Mouse (Mus musculus) gastrocnemius, postnatal 4 days (tissue): ENCODE data around the gene Gm28374. TPM values are rescaled to one million over a fixed set of nuclear protein-coding genes. Genes with fewer than 3 reads are reported as not detected.
"Not testable (repeated sequence)": the region's sequence is repeated elsewhere in the genome, so short reads cannot be mapped to it uniquely, and the experiment has no call there.

Source experiments
- DNase-seq, 2 experiments: peaks; one replicate each; pipeline ENCODE4 v3.0.0; 2021 to 2022; ENCODE audit warnings: low spot score in 2 of 2, mixed read lengths in 2 of 2
- long read RNA-seq, 2 experiments: library from polyadenylated mRNA; stranded (forward); transcript quantifications; one replicate each; pipeline ENCODE4 v2.0.0; 2021
- total RNA-seq, 2 experiments: library from RNA; stranded (reverse); gene quantifications; 2 replicates each; pipeline ENCODE4 v1.2.3; 2021

The Gm28374 gene
- total RNA-seq: under 1 TPM in 1 of 2 experiments, not detected in 1; 0.52 TPM
- long read RNA-seq, experiment 1: 0 reads
- long read RNA-seq, experiment 2: 0 reads

DNA sequence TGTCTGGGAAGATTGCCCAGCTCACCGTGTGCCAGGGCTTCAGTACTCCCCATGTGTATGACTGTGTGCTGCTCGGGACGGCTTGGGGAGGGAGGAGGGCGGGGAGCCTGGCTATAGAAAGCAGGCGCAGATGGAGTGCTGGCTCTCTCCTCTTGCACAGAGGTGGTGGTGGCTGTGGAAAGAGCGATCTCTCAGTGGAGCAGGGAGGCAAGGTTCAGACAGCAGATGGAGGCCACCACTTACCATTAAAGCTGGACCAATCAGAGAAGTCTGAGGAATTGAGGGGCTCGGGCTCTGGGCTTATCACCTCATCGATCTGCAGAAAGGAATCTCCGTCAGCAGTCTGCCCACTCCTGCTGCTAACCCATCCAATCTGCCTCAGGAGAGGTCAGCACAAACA lies at the start of gene Gm28374:
Gene Gm28374 (minus strand): TSS at position 101 of the 400 bp plus-strand sequence.
- DNase-seq: no peak

DNA sequence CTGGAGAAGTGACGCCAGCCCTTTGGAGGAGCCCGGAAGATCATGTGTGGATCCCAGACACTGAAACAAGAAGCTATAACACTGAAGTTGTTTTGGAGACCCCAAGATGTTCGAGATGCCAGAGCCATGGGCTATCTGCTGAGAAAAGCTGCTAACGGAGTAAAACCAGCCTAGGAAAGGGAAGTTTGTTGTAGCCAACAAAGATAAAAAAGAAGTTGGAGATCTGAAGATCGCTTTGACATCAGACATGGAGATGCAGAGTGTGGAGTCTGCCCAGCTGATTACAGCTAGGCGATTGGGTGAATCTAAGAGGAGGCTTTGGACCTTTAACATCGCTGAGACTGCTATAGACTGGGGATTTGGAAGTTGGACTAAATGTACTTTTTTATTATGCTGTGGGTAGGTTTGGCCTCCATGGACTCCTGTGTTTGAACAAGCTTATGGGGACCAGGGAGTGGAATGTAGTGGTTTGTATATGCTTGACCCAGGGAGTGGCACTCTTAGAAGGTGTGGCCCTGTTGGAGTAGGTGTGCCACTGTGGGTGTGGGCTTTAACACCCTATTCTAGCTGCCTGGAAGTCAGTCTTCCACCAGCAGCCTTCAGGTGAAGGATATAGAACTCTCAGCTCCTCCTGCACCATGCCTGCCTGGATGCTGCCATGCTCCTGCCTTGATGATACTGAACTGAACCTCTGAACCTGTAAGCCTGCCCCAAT lies 48.5 kb upstream of the Gm28374 start:
- not testable (repeated sequence) for DNase-seq

DNA sequence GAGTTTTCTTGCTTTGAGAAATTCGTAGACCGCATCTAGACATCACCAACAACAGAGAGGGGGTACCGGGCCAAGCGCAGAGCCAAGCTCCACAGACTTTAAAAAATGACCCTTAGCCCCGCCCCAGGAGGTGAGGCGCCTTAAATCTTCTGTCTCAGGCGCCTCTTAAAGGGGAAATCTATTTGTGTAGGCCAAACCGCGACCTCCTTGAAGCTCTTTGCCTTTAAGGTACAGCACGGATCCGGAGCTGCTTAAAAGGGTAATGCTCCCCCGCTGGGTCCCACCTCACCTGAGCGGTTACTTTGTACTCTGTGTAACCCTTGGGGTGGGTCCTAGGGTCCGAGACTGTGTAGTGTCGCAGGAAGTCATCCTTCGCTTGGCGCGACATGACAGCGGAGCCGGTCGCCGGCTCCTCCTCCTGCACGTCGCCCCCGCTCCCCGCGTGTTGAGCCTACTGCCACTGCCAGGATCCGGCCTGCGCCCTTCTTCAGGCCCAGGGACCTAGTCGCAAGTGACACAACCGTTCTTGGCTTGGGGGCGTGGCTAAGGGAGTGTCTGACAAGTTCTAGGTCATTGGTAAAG lies 45.8 kb upstream of the Gm28374 start, which contains the start of gene Snx15:
Gene Snx15 (minus strand): TSS at position 545 of the 582 bp plus-strand sequence.
- peak; percentile 74 to 92 for DNase-seq

DNA sequence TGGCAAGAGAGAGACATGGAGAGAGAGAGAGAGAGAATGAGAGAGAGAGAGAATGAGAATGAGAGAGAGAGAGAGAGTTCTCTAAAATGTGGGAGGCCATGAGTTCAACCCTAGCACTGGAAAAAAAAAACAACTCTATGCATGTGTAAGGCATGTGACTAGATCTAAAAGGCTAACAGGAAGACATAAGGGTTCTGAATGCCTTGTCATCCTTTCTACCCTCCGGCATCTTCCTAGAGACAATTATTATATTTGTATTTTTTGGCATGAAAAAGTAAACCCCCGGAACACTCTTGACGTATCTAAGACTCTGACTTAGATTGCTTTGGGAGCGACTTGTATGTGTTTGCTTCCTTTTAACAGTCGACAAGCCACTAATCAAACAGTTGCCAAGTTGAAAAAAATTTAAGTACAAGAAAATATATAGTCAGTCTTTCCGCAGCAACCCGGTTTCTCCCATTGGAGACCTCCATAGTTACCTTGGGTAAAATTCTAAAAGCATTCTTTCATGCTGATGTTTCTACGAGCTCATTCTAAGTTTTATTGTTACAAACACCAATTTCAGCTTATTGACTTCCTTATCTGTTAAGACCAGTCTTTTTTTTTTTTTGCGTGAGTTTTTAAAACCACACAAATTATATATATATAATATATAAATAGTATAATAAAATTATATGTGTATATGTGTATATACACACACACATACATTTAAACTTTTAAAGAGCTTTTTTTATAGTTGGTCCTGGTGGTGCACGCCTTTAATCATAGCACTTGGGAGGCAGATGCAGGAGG lies 44.9 kb upstream of the Gm28374 start:
- no peak for DNase-seq

GRCm38 (mm10) chr19:6126289-6126688 lies 44.2 kb upstream of the Gm28374 start:
- DNase-seq: peak in 1 of 2 experiments; percentile 34

- no peak for DNase-seq
These were observed 42.8 kb upstream of the Gm28374 start for GRCm38 (mm10) chr19:6124898-6125297.

DNA sequence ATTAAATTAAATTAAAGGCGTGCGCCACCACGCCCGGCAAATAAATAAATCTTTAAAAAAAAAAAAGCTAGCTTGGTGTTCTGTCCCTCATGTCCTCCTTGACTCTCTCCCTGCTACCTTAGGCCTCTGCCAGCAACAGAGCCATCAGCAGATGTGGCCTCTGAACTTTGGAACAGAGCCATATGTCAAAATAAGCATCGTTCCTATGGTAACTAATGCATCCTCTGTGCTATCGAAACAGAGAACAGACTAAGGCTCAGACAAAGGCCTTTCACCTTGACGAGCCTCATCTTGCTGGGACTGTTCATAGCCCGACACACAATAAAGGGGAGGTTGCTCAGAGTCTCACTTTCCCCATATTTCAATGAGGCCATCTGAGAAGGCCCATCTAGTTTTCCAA lies 41.3 kb upstream of the Gm28374 start:
- DNase-seq: no peak

DNA sequence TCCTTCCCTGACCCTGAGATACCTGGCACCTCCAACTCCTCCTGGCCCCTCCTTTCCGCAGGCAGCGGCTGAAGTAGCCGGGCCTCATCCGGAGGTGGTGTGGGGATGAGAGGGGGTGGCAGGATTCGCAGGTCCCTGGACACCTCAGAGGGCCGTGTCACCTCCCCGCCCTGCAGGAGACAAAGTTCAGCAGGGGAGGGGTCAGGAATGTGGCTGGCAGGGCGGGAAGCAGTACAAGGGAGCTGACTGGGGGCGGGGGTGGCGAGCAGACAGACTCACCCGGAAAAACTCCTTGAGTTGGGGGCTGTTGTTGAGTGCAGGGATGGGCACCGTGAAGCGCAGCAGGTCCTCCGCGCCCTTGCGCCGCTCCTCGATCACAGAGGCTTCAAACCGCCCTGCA lies 39.7 kb upstream of the Gm28374 start:
- no peak for DNase-seq

DNA sequence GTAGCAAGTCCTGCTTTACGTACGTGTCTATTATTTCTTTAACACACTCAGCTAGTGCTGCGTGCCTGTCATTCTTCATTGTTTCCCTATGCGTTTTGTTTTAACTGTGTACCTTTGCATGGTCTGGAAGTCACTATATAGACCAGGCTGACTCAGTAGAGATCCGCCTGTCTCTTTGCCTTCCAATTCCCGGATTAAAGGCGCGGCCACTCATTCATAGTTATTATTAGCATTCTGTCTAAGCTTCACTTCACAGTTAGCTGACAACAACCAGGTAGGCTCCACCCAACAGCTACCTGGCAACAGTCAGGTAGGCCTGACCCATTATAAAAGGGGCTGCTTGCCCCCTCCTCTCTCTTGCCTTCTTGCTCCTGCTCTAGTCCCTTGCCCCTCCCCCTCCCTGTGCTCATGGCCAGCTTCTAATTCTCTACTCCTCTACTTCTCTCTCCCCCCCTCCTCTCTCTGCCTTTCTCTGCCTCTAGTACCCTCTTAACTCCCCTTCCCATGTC lies 36.7 kb upstream of the Gm28374 start:
- DNase-seq: no peak

DNA sequence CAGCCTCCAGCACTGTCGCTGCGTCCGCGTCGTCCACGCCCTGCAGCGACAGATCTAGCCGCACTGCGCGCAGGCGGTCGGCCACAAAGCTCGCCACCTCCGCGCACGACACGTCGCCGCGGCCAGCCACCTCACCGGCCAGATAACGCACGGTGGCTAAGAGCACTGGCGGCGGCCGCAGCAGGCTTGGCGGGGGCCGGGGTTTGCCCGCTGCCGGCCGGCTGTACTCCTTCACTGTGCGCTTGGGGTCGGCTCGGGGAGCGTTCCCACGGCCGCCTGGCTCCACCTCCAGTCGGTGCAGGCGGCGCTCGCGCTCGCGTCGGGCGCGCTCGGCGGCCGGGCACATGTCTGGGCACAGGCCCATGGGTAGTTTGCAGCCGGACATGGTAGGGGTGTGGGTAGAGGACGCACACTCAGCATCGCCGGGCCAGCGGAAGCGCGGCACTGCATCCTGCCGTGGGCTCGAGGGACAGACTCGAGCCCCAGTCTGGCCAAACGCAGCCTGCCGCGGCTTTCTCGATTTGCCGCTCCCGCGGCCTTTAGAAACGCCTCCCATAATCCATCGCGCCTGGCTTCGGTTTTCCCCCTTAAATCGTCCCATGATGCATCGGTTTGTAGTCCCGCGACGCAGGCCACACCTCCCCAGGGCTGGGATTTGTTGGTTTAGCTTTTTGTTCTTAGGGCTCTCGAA lies 36.1 kb upstream of the Gm28374 start, which contains the start of gene Sac3d1:
Gene Sac3d1 (minus strand): TSS at position 665 of the 691 bp plus-strand sequence.
- peak; percentile 65 to 87 for DNase-seq

GRCm38 (mm10) chr19:6117346-6117985 lies 35.4 kb upstream of the Gm28374 start:
- no peak for DNase-seq

DNA sequence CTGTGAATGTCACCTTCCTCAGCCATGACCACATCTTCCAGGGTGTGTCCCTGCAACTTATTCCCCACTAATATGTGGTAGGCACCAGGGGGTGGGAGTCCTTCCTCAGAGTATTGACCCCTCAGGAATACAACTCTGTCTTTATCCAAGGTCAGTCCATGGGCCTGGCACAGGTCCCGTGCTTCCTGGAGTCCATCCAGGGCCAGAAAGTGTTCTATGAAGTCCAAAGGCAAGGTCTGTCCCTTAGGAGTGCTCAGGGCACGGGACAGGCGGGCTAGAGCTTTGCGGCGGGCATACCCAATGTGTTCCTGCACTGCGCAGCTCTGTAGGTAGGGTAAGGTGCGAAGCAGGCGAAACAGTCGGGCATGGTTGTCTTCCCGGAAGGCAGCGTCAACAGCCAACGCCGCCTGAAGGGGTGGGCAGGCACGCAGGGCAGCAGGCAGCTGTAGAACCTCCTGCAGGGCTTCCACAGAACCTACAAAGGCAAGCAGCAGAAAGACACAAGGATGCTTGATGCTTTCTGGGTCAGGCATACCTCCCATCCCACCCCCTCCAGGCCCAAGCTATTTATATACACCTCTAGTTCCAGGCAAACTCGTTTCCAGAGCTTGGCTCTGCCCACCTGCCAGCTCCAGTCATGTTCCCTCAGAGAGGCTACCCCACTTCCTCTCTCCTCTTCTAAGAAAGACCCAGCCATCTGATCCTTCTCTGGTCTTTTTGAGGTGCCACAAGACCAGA lies 34.2 kb upstream of the Gm28374 start:
- DNase-seq: no peak

DNA sequence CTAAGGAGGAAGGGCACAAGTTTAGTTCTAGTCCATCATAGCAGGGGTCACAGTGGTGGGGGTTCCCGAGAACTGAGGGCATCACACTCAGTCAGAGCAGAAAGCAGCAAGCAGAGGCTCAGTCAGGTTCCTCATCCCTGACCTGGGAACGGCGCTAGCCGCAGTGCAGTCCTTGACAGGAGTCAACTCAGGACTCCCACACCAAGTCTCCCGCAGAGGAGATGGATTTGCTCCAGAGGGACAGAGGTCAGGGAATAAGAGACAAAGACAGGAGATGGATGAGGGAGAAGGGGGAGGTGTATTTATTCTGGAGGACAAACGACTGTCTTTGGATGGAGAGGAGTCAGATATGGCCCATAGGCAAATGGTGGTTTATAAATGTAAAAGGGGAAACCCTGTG lies 31.1 kb upstream of the Gm28374 start:
- DNase-seq: no peak

GRCm38 (mm10) chr19:6105586-6105985 lies 23.5 kb upstream of the Gm28374 start, which contains the start of gene Naaladl1:
Naaladl1 (plus strand) TSS chr19:6105782.
- no peak for DNase-seq

GRCm38 (mm10) chr19:6104476-6104875 lies 22.4 kb upstream of the Gm28374 start:
- DNase-seq: no peak

- DNase-seq: no peak
These were observed 20.3 kb upstream of the Gm28374 start for GRCm38 (mm10) chr19:6102169-6102853.

GRCm38 (mm10) chr19:6101186-6101585 lies 19.1 kb upstream of the Gm28374 start:
- DNase-seq: no peak

GRCm38 (mm10) chr19:6097847-6098246 lies 15.8 kb upstream of the Gm28374 start:
- DNase-seq: no peak

DNA sequence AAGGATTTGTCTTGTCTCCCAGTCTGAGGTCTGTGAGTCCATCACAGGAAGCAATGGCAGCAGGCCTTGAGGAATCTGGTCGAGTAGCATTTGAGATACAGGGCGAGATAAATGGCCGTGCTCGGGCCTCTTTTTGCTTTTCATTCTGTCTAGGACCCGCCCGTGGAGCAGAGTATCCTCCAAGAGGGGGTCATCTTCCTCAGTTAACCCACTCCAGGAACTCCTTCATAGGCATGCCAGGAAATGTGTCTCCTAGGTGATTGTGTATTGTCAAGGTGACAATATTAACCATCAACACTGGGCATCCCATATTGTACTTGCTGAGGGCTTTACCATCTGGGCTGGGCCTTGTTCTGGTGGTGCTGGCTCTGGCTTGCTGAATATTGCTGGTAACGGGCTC lies 12.1 kb upstream of the Gm28374 start, which contains the start of gene AC131692.1:
Gene AC131692.1 (plus strand): TSS at position 301 of the 400 bp plus-strand sequence.
- no peak for DNase-seq
